Comparison of ENCODE assay signal across 12 mouse cellular contexts in the genomic region with DNA sequence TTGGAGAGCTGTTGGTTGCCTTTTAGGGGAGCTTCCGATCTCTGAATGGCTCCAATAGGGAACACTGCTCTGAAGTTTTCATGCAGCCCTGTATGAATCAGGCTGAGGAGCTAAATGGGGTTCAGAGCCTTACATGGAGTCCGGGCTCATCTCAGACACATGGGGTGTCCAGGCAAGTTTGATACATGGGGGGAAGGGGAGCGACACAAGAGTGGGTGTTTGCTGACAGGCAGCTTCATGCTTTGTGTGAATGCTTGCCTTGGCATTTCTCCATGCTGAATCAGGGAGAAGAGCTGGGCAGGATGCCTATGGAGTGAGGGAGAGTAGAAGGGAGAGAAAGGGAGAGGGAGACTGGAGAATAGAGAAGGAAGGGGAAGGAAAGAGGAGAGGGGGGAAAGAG.
DNase-seq lines count a peak whose midpoint lies in the region; ATAC-seq lines count a peak whose summit lies in the region.
"Had no signal": no experiment of that assay in that cellular context is flagged by ENCODE, and none has a peak within 500 bp of the region (broad histone marks: within the 10 kb centered on the region; RNA-seq: fewer than 3 reads in every experiment).

No protein-coding gene starts in this region.

- no peaks in the 10 kb centered on the region for H3K27me3 ChIP-seq in heart, embryonic 12.5 days (replicated peaks)
- no peaks in the 10 kb centered on the region for H3K27me3 ChIP-seq in forebrain, embryonic 16.5 days (replicated peaks; ENCODE audit: control insufficient read depth, insufficient read depth, low read length)
- H3K27me3 ChIP-seq: liver, embryonic 12.5 days had no signal

- no peaks in the 10 kb centered on the region for H3K4me1 ChIP-seq in heart, embryonic 12.5 days (replicated peaks)
- peaks cover 4% of the 10 kb centered on the region; the same call in 1 of the 2 replicates for H3K4me1 ChIP-seq in forebrain, embryonic 16.5 days (replicated peaks; ENCODE audit: control insufficient read depth, insufficient read depth, low read length)
- H3K4me1 ChIP-seq: liver, embryonic 12.5 days had no signal

- 86% methylated on average over 3 of the region's 3 CpGs for WGBS in heart, embryonic 12.5 days
- WGBS in forebrain, embryonic 16.5 days, result 52% methylated on average over 3 of the region's 3 CpGs

- H3K36me3 ChIP-seq in heart, embryonic 12.5 days, result no peaks in the 10 kb centered on the region
- no peaks in the 10 kb centered on the region for H3K36me3 ChIP-seq in forebrain, embryonic 16.5 days (ENCODE audit: control insufficient read depth, insufficient read depth)
- H3K36me3 ChIP-seq: liver, embryonic 12.5 days had no signal

- no peak overlapping the region for H3K9ac ChIP-seq in heart, embryonic 12.5 days
- H3K9ac ChIP-seq in forebrain, embryonic 16.5 days (replicated peaks; ENCODE audit: low read depth, low read length), result no peak overlapping the region
- H3K9ac ChIP-seq: liver, embryonic 12.5 days had no signal

- no peak overlapping the region for H3K4me3 ChIP-seq in heart, embryonic 12.5 days
- H3K4me3 ChIP-seq in forebrain, embryonic 16.5 days (replicated peaks; ENCODE audit: low read length), result no peak overlapping the region
- H3K4me3 ChIP-seq: liver, embryonic 12.5 days; myocyte had no signal

- peak; percentile 74 for DNase-seq in heart, adult 11 months
- DNase-seq in 3T3-L1 (ENCODE audit: low read depth, low spot score), result peak; percentile 43
- DNase-seq in left cerebral cortex, postnatal 10 days (ENCODE audit: extremely low spot score in 1 of 2, low spot score in 2 of 2), result peak; percentile 40 to 57
- no peak for DNase-seq in embryo, embryonic 9.5 days (ENCODE audit: extremely low spot score)
- DNase-seq in cerebellum, adult 9-10 months, result no peak
- no peak for DNase-seq in cerebellum, adult 11 months
- DNase-seq: retina, postnatal 1 day had no signal

- no peaks in the 10 kb centered on the region for H3K9me3 ChIP-seq in heart, embryonic 12.5 days (replicated peaks)
- no peaks in the 10 kb centered on the region for H3K9me3 ChIP-seq in forebrain, embryonic 16.5 days (ENCODE audit: control insufficient read depth, low read length)
- H3K9me3 ChIP-seq: liver, embryonic 12.5 days had no signal

- intact Hi-C loops in left cerebral cortex, postnatal 10 days (cut with DNase I), result no loop called here

- ATAC-seq in heart, embryonic 12.5 days (ENCODE audit: insufficient number of reproducible peaks, low FRiP score), result no peak
- ATAC-seq in forebrain, embryonic 16.5 days, result peak; percentile 55; the same call in 1 of the 2 replicates
- ATAC-seq: liver, embryonic 12.5 days had no signal

- no peak overlapping the region for H3K4me2 ChIP-seq in heart, embryonic 12.5 days
- no peak overlapping the region for H3K4me2 ChIP-seq in forebrain, embryonic 16.5 days (ENCODE audit: low read length)
- H3K4me2 ChIP-seq: liver, embryonic 12.5 days had no signal

- no peak overlapping the region for H3K27ac ChIP-seq in heart, embryonic 12.5 days (ENCODE audit: poor library complexity, severe bottlenecking)
- no peak overlapping the region for H3K27ac ChIP-seq in forebrain, embryonic 16.5 days (ENCODE audit: low read length)
- H3K27ac ChIP-seq: kidney, postnatal 0 days; liver, embryonic 12.5 days had no signal

Comparison
In these comparisons a context has a peak if more than half of its experiments do, and no peak if none do; other contexts are left out.
1. DNase-seq: peak in heart, adult 11 months (single experiment), 3T3-L1 (single experiment) and left cerebral cortex, postnatal 10 days (2 of 2); none in embryo, embryonic 9.5 days (single experiment), cerebellum, adult 9-10 months (single experiment) and cerebellum, adult 11 months (single experiment).